Mouse (Mus musculus): ENCODE measurements around the gene 4930415L06Rik.

The 4930415L06Rik gene

GRCm38 (mm10) chrX:89932752-89933151 lies at the start of gene 4930415L06Rik:
Gene 4930415L06Rik, minus strand, starts transcription at chrX:89932852.
- ChIA-PET POLR2A (no interaction called here), CTCF (no interaction called here)

GRCm38 (mm10) chrX:89978621-89979020 lies 46.0 kb upstream of the 4930415L06Rik start:
- POLR2A ChIA-PET: no interaction called here
- CTCF ChIA-PET: no interaction called here

- POLR2A ChIA-PET: no interaction called here
- CTCF ChIA-PET: no interaction called here
These were observed 27.8 kb downstream of the 4930415L06Rik start for GRCm38 (mm10) chrX:89904871-89905270.
